Mouse (Mus musculus): ENCODE measurements around the gene Speer4b.
"Not testable (repeated sequence)": the region's sequence is repeated elsewhere in the genome, so short reads cannot be mapped to it uniquely, and the experiment has no call there.

Gene Speer4b

DNA sequence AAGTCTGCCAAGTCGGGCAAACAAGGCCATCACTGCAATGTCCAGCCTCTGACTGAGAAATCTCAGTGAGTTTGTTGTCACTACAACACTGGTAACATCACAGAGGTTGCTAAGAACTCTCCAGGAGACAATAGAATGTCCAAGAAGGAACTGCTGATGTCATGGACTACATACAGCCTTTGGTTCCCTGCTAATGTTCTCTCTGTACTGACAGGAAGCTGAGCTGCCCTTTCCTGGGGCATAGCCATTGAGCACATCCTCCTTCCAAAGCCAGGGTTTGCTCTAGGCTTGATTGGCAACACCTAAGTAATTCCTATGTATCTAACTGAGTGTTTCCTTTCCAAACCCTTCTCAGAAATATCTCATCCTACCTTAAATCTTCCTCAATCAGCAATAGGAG lies at the start of gene Speer4b:
TSS of gene Speer4b (minus strand) at position 101 of the 400 bp plus-strand sequence.
- POLR2A ChIA-PET, CTCF ChIA-PET: not testable (repeated sequence)

DNA sequence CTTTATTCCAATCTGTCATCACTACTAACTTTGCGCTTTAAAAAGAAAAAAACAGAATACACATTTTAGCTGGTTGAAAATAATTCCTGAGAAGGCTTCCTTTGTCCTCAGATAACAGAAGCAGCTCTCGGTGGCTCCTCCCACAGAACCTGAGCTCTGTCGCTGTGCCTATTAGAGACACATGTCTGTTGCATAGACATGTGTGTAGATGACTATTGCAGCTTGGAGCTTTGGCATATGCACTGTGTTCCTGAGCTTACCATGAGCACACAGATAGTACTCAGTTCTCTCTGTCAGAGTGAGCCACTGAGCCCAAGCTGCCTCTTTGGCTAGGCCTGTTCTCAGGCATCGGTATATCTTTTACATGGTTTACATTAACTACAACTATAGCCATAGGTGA lies 48.1 kb upstream of the Speer4b start:
- ChIA-PET CTCF (interaction anchor here in 2 of 4 experiments (1.1 to 1.5 kb wide), 2 partner anchors 474 kb away, joined by 3 to 7 read pairs; no protein-coding TSS in a partner anchor), POLR2A (no interaction called here)

DNA sequence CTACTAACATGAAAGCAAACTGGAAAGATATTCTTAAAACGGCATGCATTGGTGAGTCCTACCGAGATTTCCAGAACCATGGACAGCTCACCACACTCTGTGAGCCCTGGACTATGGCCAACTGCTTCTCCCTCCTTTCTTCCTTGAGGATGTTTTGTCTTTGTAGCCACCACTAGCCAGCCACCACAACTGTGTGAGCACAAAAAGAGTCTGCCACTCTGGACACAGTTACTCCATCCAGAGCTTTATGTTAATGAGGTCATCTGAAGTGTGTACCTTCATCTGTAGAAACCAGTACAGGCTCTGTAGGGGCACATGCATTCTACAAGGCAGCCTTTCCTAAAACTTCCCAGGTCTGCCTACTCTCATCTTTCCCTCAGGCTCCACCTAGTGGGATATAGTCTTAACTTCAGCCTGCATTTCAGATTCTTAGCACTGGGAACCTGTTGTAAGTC lies 43.6 kb upstream of the Speer4b start:
- ChIA-PET POLR2A (interaction anchor here in 1 of 4 experiments (0.7 to 0.9 kb wide), 2 partner anchors 127 to 553 kb away, joined by 3 read pairs; no protein-coding TSS in a partner anchor), CTCF (interaction anchor here (0.6 to 1.8 kb wide), 7 partner anchors 71 to 470 kb away, joined by 3 to 21 read pairs (median 4); no protein-coding TSS in a partner anchor)

DNA sequence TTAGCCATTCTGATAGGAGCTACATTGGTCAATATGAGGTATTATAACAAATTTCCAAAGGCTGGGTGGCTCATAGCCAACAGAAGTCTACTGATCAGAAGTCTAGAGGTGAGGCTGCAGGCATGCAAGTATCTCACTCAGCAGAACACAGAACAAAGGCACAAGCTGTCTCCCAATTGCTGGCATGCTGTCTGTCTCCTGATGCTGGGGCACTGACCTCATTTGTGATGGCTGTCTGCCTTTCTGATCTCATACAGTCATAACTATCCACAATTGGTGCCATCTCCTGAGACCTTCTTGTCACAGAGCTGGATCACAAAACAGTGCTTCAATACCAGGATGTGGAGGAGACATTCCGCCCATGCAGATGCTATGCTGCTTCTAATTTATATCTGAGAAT lies 25.7 kb upstream of the Speer4b start:
- ChIA-PET POLR2A (no interaction called here), CTCF (no interaction called here)

DNA sequence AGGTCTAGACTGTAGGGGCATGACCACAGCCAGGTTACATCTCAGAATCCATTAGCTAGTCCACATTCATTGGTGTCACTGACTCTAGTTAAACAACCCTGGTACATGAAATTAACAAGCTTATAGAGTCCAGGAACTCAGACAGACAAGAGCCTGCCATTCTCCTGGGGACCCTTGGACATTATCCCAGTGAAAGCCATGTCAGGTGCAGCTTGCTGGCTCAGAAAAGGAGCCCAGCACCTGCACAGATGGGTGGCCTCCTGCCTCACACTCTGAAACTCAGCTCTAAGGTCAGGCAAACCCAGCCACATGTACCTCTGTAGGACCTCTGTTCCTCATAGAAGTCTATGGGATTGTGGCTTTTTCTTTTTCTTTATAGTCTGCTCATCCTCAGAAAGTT lies 17.5 kb upstream of the Speer4b start:
- ChIA-PET POLR2A (interaction anchor here in 1 of 4 experiments (1.1 kb wide), 1 partner anchor 44 kb away, joined by 3 read pairs; no protein-coding TSS in a partner anchor), CTCF (no interaction called here)

DNA sequence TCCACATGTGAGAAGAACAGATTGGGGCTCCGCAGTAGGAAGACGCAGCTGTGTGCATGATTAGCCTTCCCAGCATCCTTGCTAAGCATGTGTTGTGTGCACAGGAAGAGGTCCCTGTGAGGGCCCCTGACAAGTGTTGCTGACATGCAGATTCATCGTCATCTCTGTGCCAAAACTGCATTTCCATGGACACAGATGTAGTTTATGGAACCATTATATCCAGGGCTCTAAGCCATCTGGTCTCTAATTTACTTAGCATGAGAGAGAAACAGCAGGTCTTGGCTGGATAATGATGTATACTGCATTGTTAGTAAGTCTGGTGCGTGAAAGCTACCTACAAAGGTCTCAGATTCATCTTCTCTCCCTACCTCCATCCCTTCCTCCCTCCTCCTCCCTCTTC lies 10.3 kb downstream of the Speer4b start:
- CTCF ChIA-PET = interaction anchor here in 1 of 4 experiments (0.5 kb wide), 1 partner anchor 152 kb away, joined by 3 read pairs; no protein-coding TSS in a partner anchor
- POLR2A ChIA-PET = no interaction called here

DNA sequence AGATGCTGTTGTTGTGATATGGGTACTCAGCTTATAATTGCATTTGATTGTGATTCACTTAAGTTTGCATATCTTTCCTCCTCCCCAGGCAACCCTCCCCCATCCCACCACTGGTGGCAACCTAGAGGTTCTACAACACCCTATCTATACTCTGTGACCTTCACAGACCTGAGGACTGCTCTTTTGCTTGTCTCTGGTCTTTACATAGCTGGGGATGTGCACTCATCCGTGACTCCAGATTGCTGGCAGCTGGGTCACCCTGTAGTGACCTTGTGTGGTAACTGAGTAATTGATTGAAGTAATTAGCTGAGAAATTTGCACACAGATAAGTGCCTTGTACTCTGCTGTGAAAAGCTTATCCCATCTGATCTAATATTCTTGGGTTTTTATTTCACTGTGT lies 15.1 kb downstream of the Speer4b start:
- CTCF ChIA-PET = interaction anchor here in 1 of 4 experiments (0.6 kb wide), 1 partner anchor 1953 kb away, joined by 3 read pairs; no protein-coding TSS in a partner anchor
- POLR2A ChIA-PET = no interaction called here

DNA sequence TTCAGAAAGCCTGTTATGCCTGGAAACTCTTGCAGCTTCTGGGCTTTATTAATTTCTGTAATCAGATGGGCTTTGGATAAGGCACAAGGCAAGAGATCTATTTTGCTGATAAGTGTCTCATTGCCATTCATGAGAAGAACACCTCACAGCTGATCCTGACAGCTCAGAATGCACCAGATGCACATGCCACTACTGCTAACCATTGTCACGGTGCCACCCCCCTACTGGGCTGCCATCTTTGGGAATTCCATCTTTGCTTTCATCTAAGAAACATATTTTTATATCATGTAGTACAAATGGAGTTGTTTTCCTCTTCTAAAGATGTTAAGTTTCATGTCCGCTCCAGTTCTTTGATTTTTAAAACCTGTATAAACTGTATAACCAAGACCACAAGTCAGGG lies 19.5 kb downstream of the Speer4b start:
- CTCF ChIA-PET = no interaction called here
- POLR2A ChIA-PET = no interaction called here

DNA sequence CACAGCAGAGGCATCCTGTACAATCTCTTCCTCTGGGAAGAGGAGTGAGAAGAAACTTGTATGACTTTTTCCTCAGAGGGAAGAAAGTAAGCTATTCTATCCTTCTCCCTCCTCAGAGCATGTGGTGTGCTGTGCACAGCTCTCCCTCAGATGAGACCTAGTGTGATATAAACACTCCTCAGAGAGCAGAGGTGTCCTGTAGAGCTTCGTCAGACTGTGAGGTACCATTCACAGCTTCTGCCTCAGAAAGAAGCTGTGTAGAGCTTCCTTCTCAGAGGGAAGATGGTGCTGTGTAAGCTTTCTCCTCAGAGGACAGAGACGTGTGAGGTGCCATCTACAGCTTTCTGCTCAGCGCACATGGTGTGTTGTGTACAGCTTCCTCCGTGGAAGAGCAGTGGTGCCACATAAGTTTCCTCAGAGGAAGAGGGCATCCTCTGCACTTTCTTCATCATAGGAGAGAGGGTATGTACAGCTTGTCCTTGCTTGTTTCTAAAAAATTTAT lies 26.2 kb downstream of the Speer4b start:
- CTCF ChIA-PET = interaction anchor here in 1 of 4 experiments (0.5 kb wide), 1 partner anchor 819 kb away, joined by 3 read pairs; no protein-coding TSS in a partner anchor
- POLR2A ChIA-PET = interaction anchor here in 2 of 4 experiments (0.6 to 0.7 kb wide), 2 partner anchors 44 to 812 kb away, joined by 3 to 4 read pairs; no protein-coding TSS in a partner anchor

DNA sequence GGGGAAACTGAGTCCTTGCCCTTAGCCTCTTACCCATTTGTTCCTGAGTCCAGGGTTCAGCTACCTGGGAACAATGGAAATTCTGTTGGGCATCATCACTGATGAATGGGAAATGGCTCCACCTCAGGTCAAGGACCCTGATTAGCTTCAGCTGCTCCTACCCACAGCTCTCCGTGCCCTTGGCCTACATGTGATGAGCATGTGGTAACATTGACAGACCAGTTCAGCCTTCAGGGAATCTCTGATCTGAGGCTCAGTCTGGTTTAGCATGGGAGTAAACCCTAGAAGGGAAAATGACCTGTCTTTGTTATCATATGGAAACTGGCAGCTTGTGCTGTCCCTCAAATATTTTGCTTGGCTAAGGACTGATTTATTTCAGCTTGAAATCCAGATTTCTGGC lies 43.6 kb downstream of the Speer4b start:
- ChIA-PET POLR2A (no interaction called here), CTCF (no interaction called here)

DNA sequence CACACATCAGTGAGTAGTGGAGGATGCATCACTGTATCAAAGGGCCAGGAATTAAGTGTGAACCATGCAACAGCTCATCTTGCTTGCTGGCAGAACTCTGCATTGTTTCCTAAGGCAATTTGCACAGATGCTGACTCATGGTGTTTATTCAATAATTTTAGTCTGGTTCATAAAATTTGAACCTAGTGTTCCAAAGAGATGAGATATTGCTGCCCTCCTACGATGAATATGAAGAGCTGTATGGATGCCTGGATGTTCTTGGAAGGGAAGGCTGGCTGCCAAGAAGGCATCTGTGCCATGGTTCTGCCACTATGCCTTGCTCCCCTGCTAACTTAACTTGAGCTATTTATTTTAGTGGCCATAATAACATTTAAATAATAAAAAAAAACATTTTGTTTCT lies 44.3 kb downstream of the Speer4b start:
- POLR2A ChIA-PET = interaction anchor here in 1 of 4 experiments (0.9 kb wide), 1 partner anchor 35 kb away, joined by 3 read pairs; no protein-coding TSS in a partner anchor
- CTCF ChIA-PET = no interaction called here

DNA sequence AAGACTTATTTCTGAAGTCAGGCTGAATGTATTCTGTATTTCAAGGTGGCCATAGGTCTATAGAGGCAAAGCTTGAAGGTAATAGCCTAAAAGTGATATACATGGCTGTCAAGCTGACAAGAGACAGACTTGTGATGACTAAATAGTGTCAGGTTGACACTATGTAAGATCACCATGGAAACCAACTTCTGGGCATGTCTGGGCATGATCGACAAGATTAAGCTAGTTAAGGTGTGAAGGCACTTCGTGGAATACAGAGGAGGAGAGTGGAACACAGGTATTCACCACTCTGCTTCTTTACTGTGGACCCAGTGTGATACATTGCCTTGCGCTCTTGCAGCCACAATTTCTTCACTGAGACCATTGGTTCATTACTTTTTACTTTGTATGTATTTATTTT lies 46.9 kb downstream of the Speer4b start:
- CTCF ChIA-PET = no interaction called here
- POLR2A ChIA-PET = interaction anchor here in 3 of 4 experiments (0.6 to 3.5 kb wide), 10 partner anchors 13 to 1925 kb away, joined by 3 to 39 read pairs (median 6); no protein-coding TSS in a partner anchor

DNA sequence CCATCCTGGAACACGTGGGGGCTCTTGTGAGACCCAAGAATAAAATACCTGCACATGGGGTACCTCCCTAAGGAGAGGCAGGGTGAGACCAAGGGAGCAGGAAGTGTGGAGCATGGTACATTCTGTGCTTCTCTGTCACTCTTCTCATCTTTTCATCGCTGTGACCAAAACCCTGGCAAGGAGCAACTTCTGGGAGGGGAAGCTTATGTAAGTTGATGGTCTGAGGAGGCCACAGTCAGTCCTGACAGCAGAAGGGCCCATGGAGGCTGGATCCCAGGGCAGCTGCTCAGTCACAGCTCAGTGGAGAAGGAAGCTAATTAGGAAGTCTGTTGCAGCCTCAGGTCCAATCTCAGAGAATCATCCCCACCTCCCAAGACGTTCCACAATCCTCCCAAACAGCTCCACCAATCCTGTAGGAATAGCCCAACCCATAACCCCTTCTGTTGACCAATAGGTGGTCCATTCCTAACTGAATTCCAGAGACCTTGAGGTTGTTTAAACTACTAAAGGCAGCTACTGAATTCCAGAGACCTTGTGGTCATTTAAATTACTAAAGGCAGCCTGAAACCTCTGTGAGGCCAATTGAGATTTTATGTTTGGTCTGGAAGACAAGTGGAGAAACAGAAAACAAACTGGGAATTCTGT lies 47.9 kb downstream of the Speer4b start:
- POLR2A ChIA-PET = interaction anchor here in 3 of 4 experiments (0.6 to 3.5 kb wide), 15 partner anchors 15 to 549 kb away, joined by 3 to 39 read pairs (median 3); no protein-coding TSS in a partner anchor

More for the DNA sequence above, 47.9 kb downstream of the Speer4b start:
- CTCF ChIA-PET = interaction anchor here in 1 of 4 experiments (0.8 kb wide), 1 partner anchor 21 kb away, joined by 5 read pairs; no protein-coding TSS in a partner anchor
